Comparison of ENCODE assay signal across 18 mouse cellular contexts in genomic region chr9:64987651-64988050, GRCm38 (mm10). TPM values are rescaled to one million over a fixed set of nuclear protein-coding genes. Genes with fewer than 3 reads are reported as not detected.
"Had no signal": no experiment of that assay in that cellular context is flagged by ENCODE, and none has a peak within 500 bp of the region (broad histone marks: within the 10 kb centered on the region; RNA-seq: fewer than 3 reads in every experiment).

No protein-coding gene starts in this region.

- H3K27ac ChIP-seq: neural tube, embryonic 13.5 days; neural tube, embryonic 15.5 days; stomach, embryonic 15.5 days had no signal

- DNase-seq: retina, postnatal 1 day; right cerebral cortex, adult 18-20 months; right cerebral cortex, postnatal 14 days; right cerebral cortex, postnatal 25 days; right cerebral cortex, postnatal 4 days; spleen, adult 18-20 months; thymus, adult 18-20 months; thymus, adult 2 months; thymus, postnatal 14 days; thymus, postnatal 25 days; thymus, postnatal 36 days; thymus, postnatal 4 days had no signal

- H3K9me3 ChIP-seq: neural tube, embryonic 13.5 days; neural tube, embryonic 15.5 days; stomach, embryonic 15.5 days had no signal

- H3K4me2 ChIP-seq: neural tube, embryonic 13.5 days; neural tube, embryonic 15.5 days; stomach, embryonic 15.5 days had no signal

- H3K4me1 ChIP-seq: neural tube, embryonic 13.5 days; neural tube, embryonic 15.5 days; stomach, embryonic 15.5 days had no signal

- H3K9ac ChIP-seq: neural tube, embryonic 13.5 days; neural tube, embryonic 15.5 days; stomach, embryonic 15.5 days had no signal

- H3K27me3 ChIP-seq: neural tube, embryonic 13.5 days; neural tube, embryonic 15.5 days; stomach, embryonic 15.5 days had no signal

- H3K4me3 ChIP-seq: neural tube, embryonic 13.5 days; neural tube, embryonic 15.5 days; stomach, embryonic 15.5 days had no signal

RNA-seq across cellular contexts. Expression of gene Slc24a1, which starts 36.2 kb away (rescaled TPM):
- polyA plus RNA-seq: small intestine, adult 2 months; spleen, adult 2 months; stomach, embryonic 14.5 days had no signal
